Mouse (Mus musculus) testis, adult 2 months (tissue): Measurements from ENCODE around the gene Fancd2. TPM values are rescaled to one million over a fixed set of nuclear protein-coding genes. Genes with fewer than 3 reads are reported as not detected.
A peak's percentile ranks its signal among the peaks of the same experiment; 100 is the strongest.

ENCODE experiments used
- H3K27ac ChIP-seq: fragments of 200-500 bp; 2 replicates; pipeline ENCODE4 v1.5.1; 2012; ENCODE audit warnings: low read depth, low read length; ENCODE audit not compliant: control insufficient read depth, insufficient read depth
- H3K27me3 ChIP-seq: fragments of 200-500 bp; 2 replicates; pipeline ENCODE4 v1.6.1; 2012; ENCODE audit warnings: mild to moderate bottlenecking, low read length, moderate library complexity; ENCODE audit not compliant: control insufficient read depth, insufficient read depth
- H3K36me3 ChIP-seq: fragments of 200-500 bp; 2 replicates; pipeline ENCODE4 v1.6.1; 2012; ENCODE audit warnings: mild to moderate bottlenecking, low read length; ENCODE audit not compliant: control insufficient read depth, insufficient read depth
- H3K4me1 ChIP-seq: fragments of 200-500 bp; 2 replicates; pipeline ENCODE4 v1.6.1; 2012; ENCODE audit warnings: low read length; ENCODE audit not compliant: control insufficient read depth, insufficient read depth
- H3K4me3 ChIP-seq: fragments of 200-500 bp; 2 replicates; pipeline ENCODE4 v1.5.1; 2012; ENCODE audit warnings: low read depth, mild to moderate bottlenecking, low read length, moderate library complexity, mixed read lengths; ENCODE audit not compliant: control insufficient read depth
- CTCF ChIP-seq: fragments of 200-500 bp; IDR thresholded peaks from 2 replicates; pipeline ENCODE4 v1.5.1; 2012; ENCODE audit warnings: low read depth, mild to moderate bottlenecking, inconsistent platforms, low read length, moderate library complexity; ENCODE audit not compliant: control insufficient read depth, insufficient read depth, insufficient replicate concordance
- POLR2A ChIP-seq: fragments of 200-500 bp; IDR thresholded peaks from 2 replicates; pipeline ENCODE4 v1.6.1; 2012; ENCODE audit warnings: low read depth, mild to moderate bottlenecking, inconsistent platforms, low read length, moderate library complexity; ENCODE audit not compliant: control insufficient read depth
- polyA plus RNA-seq: library from polyadenylated mRNA; depleted of rRNA; stranded (reverse); fragments of >200 nt; gene quantifications from 2 replicates; pipeline ENCODE4 v1.2.3, GENCODE M21; 2012

The Fancd2 gene
- polyA plus RNA-seq, 1 experiment, result 19.5 TPM

DNA sequence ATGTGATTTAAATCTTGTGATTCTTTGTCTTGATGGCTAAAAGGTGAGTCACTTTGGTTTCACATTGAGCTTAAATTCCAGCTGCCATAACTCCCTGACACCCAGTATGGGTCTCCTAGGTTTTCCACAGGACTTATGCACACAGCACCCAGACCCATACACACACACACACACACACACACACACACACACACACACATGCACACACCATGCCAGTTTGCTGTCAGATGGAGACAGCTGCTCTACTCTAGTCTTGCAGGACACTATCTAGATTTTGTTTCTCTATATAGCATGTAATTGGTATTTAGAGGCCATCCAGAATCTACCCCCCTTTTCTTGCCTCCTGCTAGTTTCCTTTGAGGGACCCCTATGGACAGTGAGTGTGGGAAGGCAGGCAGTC is 24.4 kb upstream of the Fancd2 start:
- Histone ChIP-seq H3K4me3 (no peak overlapping the region), H3K27me3 (no peaks in the 10 kb centered on the region), H3K27ac (no peak overlapping the region), H3K36me3 (no peaks in the 10 kb centered on the region), H3K4me1 (no peaks in the 10 kb centered on the region)
- no peak for TF ChIP-seq POLR2A
- TF ChIP-seq CTCF, result no peak

GRCm38 (mm10) chr6:113508272-113508946 is 23.1 kb upstream of the Fancd2 start:
- H3K27me3 ChIP-seq, result no peaks in the 10 kb centered on the region
- H3K4me1 ChIP-seq, result no peaks in the 10 kb centered on the region
- H3K4me3 ChIP-seq, result no peak overlapping the region
- H3K27ac ChIP-seq, result peak overlapping the region; percentile 49; the same call in 1 of the 2 replicates
- H3K36me3 ChIP-seq, result no peaks in the 10 kb centered on the region
- TF ChIP-seq POLR2A (no peak), CTCF (no peak)

DNA sequence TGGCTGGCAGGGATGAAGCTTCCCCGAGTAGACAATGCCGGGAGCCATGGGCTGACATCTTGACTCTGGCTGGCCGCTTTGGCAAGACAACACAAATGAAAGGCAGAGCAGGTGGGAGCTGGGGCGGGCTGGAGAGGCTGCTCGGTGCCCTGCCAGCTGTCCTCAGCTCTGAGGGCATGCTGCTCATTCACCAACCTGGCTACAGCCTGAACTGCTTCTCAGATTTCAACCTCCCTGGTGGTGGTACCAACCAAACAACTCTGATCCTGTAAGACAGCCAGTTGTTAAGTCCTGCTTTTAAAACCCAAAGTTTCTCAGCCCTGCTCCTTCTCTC is 22.6 kb upstream of the Fancd2 start:
- no peaks in the 10 kb centered on the region for H3K36me3 ChIP-seq
- H3K27ac ChIP-seq, result no peak overlapping the region
- no peak overlapping the region for H3K4me3 ChIP-seq
- H3K4me1 ChIP-seq, result no peaks in the 10 kb centered on the region
- H3K27me3 ChIP-seq, result no peaks in the 10 kb centered on the region
- no peak for TF ChIP-seq POLR2A
- TF ChIP-seq CTCF, result no peak

DNA sequence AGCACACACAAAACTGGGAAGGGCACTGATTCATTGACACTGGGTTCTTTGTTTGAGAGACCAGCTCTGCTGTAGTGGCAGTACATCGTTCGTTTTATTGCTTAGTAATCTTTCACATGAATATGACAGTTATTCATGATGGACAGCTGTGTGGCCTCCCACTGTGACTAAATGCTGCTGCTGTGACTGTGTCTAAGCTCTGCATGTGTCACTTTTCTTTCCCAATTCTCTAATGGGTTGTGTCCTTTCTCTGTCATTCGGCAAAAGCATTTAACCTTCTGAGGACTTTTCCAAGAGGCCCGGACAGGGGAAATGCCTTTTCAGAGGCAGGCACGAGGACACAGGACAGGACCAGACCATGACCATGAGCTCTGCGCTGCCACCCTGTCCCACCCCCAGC is 17.5 kb upstream of the Fancd2 start:
- Histone ChIP-seq H3K4me1 (no peaks in the 10 kb centered on the region), H3K4me3 (no peak overlapping the region), H3K36me3 (peaks cover 9% of the 10 kb centered on the region), H3K27me3 (no peaks in the 10 kb centered on the region), H3K27ac (no peak overlapping the region)
- TF ChIP-seq CTCF, result no peak
- TF ChIP-seq POLR2A, result no peak

- H3K27ac ChIP-seq, result no peak overlapping the region
- no peaks in the 10 kb centered on the region for H3K4me1 ChIP-seq
- H3K36me3 ChIP-seq, result peaks cover 9% of the 10 kb centered on the region
These were observed 16.9 kb upstream of the Fancd2 start for GRCm38 (mm10) chr6:113514600-113514999.

DNA sequence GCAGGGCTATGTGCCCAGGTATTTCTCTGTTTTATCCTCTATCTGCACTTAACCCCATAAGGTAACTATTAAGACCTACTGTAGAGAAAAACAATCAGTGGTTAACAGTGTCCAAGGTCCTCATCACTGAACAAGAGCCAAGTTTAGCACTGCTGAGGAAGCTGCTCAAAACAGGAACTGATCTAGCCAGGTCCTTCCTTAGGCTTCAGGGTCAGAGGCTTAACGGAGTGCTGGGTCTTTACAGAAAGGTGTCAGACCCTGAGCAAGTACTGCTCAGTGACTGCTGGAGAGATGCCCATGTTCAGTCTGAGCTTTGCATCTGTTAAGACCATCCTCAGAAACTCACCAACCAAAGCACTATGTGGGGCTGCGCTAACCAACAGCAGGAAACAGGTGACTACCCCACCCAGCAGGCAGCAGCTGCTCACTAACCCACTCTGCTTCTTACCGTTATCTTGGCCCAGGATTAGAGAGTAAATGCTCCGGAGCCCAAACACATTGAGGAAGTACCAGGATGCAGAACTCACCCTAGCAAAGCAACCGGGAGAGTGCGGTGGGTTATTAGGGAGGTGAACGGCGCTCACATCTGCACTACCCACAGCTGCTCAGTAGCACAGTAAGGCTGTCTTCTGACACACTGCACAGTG is 13.9 kb upstream of the Fancd2 start:
- Histone ChIP-seq H3K27ac (no peak overlapping the region), H3K4me3 (no peak overlapping the region), H3K36me3 (peaks cover 9% of the 10 kb centered on the region), H3K4me1 (no peaks in the 10 kb centered on the region), H3K27me3 (no peaks in the 10 kb centered on the region)
- TF ChIP-seq CTCF (no peak), POLR2A (no peak)

More at GRCm38 (mm10) chr6:113514600-113514999, 16.9 kb upstream of the Fancd2 start:
- Histone ChIP-seq H3K4me3 (no peak overlapping the region), H3K27me3 (no peaks in the 10 kb centered on the region)
- no peak for TF ChIP-seq POLR2A
- TF ChIP-seq CTCF, result no peak

DNA sequence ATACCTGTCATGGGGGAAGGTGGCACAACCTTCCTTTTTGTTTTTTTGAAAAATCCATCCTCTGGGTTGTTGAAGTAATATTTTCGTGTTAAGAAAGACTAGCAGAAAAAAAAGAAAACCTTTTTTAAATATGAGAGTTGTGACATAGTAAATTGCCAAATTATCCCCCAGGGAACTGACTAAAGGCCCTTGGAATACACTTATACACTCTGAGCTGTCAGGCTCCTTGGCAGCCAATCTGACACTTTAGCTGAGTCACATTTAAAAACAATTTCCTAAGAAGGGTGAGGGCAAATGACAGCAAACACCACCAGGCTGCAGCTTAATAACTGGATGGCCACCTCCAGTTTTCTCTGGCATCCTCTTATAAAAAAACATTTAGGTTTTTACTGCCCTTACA is 9.2 kb upstream of the Fancd2 start:
- Histone ChIP-seq H3K4me1 (no peaks in the 10 kb centered on the region), H3K27ac (no peak overlapping the region), H3K36me3 (peaks cover 5% of the 10 kb centered on the region; the same call in 1 of the 2 replicates), H3K4me3 (no peak overlapping the region), H3K27me3 (no peaks in the 10 kb centered on the region)
- TF ChIP-seq CTCF, result no peak
- no peak for TF ChIP-seq POLR2A

DNA sequence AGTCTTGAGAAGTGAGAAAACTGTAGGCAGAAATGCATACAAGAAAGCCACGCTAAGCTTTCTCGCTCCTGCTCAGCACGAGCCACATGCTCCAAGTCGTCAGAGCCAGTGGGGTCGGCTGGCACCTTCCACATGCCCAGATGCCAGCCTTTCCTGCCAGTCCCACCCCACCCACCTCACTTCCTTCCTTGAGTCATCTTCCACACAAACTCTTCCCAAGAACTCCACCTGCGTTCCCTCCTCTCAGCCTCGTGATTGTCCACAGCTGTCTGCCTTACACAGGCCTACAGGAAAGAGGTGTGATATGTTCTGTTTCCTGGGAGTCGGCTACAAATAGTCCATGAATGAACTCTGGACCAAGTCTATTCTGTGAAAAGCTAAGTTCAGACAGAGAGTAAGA is 8.1 kb upstream of the Fancd2 start:
- no peak overlapping the region for H3K27ac ChIP-seq
- TF ChIP-seq POLR2A (no peak), CTCF (no peak)
- no peak overlapping the region for H3K4me3 ChIP-seq
- H3K36me3 ChIP-seq, result no peaks in the 10 kb centered on the region; the same call in 1 of the 2 replicates
- H3K27me3 ChIP-seq, result no peaks in the 10 kb centered on the region
- H3K4me1 ChIP-seq, result no peaks in the 10 kb centered on the region
